Mouse (Mus musculus) gastrocnemius, adult 18-20 months (tissue): ENCODE measurements around the gene Srrm2. TPM values are rescaled to one million over a fixed set of nuclear protein-coding genes. Genes with fewer than 3 reads are reported as not detected.
"Not testable (repeated sequence)": the region's sequence is repeated elsewhere in the genome, so short reads cannot be mapped to it uniquely, and the experiment has no call there.

ENCODE experiments used
- DNase-seq: peaks from one replicate; pipeline ENCODE4 v3.0.0; 2021; ENCODE audit warnings: low spot score
- total RNA-seq, 2 experiments: library from RNA; stranded (reverse); gene quantifications; 2 replicates each; pipeline ENCODE4 v1.2.3; 2021

Gene Srrm2
- total RNA-seq, 2 experiments from 2014 or later, result 145 to 160 TPM

GRCm38 (mm10) chr17:23762976-23763375 lies 27.4 kb upstream of the Srrm2 start:
- DNase-seq, result no peak

DNA sequence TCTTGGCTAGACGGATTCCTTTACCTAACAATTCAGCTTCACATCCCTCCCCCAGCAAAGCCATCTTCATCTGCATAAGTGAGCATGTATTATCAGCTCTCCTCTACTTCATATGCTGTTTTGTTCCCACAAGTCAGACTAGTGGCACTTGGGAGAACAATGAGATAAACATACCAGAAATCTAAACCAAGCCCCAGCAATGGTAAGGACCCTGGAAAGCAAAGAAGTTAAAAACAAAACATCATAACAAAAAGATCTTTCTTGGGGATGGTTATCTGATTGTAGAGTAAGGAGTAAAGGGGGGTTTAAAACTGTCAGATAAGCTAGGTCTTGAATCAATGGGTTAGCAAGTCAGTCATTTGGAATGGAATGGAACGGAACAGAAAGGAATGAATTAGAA lies 19.8 kb upstream of the Srrm2 start:
- DNase-seq, result no peak

GRCm38 (mm10) chr17:23770896-23771283 lies 19.4 kb upstream of the Srrm2 start:
- DNase-seq, result peak; percentile 27

- DNase-seq, result peak; percentile 98
These were observed 18.8 kb upstream of the Srrm2 start, which contains the start of gene Flywch1 for GRCm38 (mm10) chr17:23771284-23772218. Gene Flywch1 (minus strand): TSS chr17:23771602.

DNA sequence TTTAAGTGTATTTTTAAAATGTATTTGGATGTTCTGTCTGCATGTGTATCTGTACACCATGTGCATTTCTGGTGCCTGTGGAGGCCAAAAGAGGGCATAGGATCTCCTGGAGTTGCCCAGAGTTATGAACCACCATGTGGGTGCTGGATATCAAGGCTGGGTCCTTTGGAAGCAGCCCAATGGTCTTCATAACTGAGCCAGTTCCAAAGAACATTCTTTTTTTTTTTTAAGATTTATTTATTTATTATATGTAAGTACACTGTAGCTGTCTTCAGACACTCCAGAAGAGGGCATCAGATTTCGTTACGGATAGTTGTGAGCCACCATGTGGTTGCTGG lies 18.1 kb upstream of the Srrm2 start:
- DNase-seq, result not testable (repeated sequence)

DNA sequence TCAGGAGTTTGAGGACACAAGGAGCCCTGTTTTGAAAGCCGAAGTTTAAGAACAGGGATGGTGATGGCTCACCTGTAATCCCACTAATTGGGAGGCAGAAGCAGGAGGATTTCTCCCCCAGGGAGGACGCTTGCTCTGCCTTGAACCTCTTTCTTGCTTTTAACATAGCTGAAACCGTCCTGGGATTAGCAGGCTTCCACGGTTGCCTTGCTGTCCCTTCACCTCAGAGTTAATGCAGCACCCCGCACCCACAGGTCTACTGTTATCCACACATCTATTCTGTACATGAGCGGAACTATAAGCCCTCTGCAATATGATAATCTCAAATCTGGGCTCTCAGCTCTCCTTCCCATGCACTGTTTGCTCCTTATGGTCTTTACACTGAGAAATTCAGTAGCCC lies 16.7 kb upstream of the Srrm2 start:
- no peak for DNase-seq

DNA sequence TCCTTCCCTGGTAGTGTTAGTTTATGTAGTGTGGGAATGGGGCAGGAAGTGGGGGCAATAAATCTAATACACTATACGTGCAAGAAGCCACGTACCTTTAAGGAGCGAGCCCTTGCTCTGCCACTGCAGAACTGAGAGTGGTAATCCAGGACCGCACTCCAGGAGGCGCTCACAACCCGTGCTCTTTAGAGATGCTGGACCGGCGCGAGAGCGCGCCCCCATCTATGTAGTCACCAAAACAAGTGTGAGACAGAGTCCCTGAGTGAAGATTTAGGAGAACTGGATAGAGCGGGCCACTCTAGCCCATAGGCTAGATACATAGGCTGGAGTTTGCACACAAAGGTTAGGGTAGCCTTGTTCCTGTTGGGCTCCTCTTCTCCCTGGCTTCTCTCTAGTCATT lies 16.2 kb upstream of the Srrm2 start:
- peak; percentile 82 for DNase-seq

- DNase-seq, result no peak
These were observed 14.1 kb upstream of the Srrm2 start for GRCm38 (mm10) chr17:23776216-23776615.

- DNase-seq, result no peak
These were observed 13.2 kb upstream of the Srrm2 start for GRCm38 (mm10) chr17:23777141-23777540.

- no peak for DNase-seq
These were observed 11.9 kb upstream of the Srrm2 start for GRCm38 (mm10) chr17:23778447-23778846.

DNA sequence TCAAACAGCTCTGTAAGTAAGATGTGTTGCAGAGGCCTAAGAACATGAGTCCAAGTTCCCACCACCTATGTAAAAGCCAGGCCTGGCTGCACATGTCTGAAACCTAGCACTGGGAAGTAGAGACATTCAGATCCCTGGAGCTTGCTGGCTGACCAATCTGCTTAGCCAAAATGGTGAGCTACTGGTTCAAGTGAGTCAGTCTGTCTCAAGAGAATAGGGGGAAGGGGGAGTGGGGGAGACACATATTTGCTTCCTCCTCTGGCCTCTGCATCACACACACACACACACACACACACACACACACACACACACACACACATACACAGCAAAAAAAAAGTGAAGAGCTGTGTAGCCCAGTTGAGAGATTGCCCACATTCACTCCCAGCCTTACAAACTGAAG lies 7.0 kb upstream of the Srrm2 start:
- DNase-seq, result no peak

GRCm38 (mm10) chr17:23785561-23786471 lies 4.5 kb upstream of the Srrm2 start, which contains the start of gene Flywch2:
Gene Flywch2 (minus strand): TSS chr17:23786081.
- DNase-seq, result peak; percentile 39

DNA sequence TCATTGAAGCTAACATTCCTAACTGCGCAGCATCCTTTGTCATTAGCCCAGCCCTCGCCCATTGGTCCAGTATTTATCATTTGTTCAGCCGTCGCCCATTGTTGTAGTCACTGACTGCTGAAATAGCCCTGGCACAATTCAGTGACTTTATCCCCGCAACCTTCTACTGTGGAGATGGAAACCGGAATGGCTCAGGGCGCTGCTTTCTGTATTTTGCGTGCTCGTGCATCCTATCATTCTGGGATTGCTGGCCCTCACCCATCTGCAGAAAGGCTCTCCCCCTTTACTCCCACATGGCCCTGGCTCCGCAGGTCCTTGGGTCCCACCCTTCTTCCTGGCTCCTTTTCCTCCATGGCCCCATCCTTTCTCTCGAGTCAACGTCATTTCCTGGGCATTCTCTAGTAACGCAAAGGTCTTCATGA lies 3.8 kb upstream of the Srrm2 start:
- DNase-seq, result no peak

- no peak for DNase-seq
These were observed 1.4 kb upstream of the Srrm2 start for GRCm38 (mm10) chr17:23788973-23789372.

DNA sequence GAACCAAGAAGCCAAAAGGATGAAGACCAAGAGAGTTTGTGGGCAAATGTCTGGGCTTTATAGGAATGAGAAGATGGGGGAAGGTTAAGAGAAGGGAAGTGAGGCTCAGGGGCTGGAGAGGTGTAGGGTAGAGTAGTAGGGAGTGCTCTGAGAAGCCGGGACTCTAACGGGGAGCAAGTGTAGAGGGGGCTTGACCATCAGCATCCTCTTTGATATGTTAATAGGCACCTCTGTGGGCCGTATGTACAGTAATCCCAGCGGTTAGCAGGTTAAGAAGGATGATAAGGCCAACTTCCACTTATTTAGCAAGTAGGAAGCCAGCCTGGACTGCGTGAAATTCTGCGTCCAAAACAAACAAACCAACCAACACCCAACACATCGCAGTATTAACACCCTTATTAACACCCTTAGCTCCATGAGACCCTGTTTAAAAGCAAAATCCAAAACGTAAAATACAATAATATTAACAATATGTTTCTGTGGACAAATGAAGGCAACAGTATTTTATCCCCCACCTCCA lies 523 bp upstream of the Srrm2 start:
- DNase-seq, result no peak

DNA sequence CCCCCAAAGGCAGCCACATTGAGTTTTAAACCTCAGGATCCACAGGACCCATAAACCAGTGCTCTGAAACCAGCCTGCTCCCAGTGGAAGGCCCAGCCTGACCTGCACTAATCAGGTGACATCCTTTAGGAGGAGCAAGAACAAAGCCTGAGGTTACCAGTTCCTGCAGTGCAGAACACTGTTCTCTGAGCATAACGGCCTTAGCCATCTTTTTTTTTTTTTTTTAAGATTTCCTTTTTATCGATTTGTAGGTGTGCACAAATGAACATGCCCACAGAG lies 686 bp downstream of the Srrm2 start:
- no peak for DNase-seq

- no peak for DNase-seq
These were observed 5.0 kb downstream of the Srrm2 start for GRCm38 (mm10) chr17:23795323-23795722.

- no peak for DNase-seq
These were observed 7.0 kb downstream of the Srrm2 start for GRCm38 (mm10) chr17:23797316-23797715.

DNA sequence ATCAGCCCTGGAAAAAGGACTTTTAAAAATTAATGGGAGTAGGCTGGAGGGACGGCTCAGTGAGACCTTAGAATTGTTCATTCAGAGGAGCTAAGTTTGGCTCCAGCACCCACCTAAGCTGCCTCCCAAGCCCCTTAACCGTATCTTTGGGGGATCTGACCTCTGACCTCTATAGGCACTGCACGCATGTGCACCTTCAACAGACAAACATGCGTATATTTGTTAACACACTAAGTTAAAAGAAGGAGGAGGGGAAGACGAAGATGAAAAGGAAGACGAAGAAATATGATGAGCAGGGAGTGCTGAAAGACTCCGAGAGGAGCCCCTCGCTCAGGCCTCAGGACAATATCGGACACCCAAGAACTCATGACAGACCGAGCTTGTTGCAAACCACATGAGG lies 11.3 kb downstream of the Srrm2 start:
- DNase-seq, result no peak

GRCm38 (mm10) chr17:23802746-23803365 lies 12.5 kb downstream of the Srrm2 start:
- DNase-seq, result peak; percentile 98

DNA sequence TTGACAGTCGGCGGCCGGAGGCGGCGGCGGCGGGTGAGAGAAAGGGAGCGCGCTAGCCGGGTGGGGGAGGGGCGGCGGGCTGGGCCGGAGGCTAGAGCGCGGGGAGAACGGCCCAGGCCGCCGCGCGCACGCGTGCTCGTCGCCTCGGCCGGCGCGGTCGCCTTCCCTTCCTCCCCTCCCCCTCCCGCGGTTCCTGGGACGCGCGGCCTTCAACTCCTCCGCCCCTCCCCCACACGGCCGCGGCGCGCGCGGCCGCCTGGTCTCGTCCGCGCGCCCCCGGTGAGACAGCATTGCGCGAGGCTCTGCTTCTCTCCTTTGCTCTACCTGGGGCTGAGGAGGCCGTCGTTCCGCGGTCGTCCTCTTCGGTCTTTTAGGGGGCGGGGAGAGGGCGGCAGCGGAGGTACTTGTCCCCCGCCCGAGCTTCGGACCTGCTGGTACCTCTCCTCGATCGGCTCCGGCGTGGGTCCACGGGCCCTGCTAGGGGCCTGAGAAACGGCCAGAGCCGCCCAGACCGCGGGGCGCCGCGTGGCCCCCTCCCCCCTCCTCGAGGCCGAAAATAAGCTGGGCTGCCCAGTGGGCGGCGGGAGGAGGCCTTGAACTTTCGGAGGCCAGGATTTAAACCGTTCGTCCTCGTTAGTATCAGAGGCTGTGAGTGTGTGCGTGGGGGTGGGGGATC lies 13.2 kb downstream of the Srrm2 start:
- DNase-seq, result no peak
